Mouse (Mus musculus): ENCODE results near the gene Ap4m1.

Gene Ap4m1

DNA sequence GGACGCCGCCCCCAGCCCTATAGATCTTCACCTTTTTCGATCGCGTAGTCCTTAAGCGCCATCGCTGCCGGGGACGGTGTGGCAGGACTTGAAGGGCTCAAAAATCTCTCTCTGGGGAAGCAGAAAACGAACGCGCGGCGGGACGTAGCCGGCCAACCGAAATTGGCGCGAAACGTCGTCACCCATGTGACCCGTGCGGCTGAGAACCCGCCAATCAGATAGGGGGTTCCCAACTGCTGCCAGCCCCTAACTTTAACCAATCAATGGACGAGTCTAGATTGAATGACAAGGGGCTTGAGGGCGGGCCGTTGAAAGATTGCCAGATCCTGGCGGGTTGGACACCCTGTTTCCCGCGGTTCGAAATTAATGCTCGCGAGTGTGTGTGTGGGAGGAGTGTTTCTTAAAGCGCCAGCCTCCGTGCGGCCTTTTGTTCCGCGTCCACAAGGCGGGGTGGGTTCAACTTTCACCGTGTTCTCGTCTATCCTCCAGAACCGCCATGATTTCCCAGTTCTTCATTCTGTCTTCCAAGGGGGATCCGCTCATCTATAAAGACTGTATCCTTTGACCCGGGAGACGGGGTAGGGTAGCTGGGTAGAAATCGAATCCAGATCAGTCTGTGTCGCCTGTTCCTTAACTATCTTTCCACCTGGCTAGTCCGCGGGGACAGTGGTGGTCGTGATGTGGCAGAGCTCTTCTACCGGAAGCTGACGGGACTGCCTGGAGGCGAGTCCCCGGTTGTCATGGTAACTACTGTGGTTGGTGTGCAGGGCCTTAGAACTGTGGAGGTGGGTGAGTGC, at the start of gene Ap4m1, which contains the start of gene Mcm7:
TSS of gene Ap4m1 (plus strand) at position 308 of the 797 bp plus-strand sequence.
TSS of gene Mcm7 (minus strand) at position 728 of the 797 bp plus-strand sequence.
- DNase-seq (ENCODE audit: low spot score), result peak; percentile 98

DNA sequence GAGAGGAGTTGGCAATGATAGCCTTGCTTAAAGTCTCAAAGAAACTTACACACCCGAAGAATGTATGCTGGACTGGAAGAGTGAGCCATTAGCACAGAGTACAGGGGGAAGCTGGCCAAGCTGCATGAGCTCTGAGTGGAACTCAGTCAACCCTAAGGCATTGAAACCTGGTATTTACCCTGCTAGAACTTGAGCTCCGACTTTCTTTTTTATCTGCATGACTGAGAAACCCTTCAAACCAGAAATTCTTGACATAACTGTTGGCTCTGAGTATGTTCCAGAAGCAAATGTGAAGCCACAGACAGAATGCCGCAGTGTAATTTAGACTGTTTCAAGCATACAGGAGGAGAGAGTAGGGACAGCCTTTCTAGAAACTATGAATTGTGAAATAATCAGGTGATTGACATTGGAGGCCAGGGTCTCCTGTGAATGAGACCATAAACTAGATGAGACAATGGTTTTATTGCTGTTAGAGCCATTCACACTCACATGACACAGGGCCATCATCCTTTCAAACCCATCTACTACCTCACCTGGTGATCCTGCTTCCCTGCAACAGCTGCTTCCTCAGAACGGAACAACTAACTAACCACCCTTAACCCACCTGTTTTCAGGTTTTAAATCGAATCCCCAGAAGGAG, 39.3 kb upstream of the Ap4m1 start:
- DNase-seq (ENCODE audit: low spot score), result no peak

DNA sequence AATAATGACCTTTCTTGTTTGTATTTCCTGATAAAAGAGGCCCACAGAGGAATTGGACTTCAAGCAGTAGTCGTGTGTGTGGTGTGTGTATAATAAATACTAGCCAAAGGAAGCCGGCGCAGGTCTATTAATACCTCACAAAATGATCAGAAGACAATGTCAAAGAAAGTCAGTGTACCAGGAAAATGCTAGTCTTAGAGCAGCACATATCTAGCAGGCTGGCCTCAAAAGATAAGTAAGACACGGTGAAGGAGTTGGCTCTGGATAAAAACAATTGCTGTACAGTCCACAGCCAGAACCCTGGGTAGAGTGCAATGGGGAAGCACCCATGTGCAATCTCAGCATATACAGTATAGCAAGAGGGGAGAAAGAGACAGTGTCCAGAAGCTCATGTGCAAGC, 34.5 kb upstream of the Ap4m1 start:
- DNase-seq (ENCODE audit: low spot score), result no peak

DNA sequence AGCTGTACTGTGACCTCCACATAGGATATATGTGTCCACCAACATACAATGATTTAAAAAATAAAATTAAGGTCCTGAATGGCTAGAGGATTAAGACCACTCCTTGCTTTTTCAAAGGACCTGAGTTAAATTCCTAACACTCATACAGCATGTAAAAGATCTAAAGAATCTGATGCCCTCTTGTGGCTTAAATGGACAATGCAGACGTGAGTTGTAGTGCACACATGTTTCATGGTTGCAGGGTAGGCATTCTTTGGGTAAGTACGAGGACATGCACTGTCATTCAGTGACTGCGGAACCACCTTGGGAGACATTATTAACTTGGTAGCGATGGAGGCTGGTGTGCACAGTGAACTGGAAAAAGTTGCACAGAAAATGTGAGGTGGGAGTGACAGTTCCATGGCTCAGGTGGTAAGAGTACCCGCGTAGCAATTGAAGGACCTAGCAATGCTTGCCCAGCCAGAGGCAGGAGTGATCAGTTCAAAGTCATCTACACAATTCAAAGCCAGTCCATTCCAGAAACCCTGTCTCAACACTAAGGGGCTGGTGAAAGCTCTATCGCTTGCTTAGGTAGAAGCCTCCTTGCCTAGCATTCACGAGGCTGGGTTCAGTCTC, 33.8 kb upstream of the Ap4m1 start:
- DNase-seq (ENCODE audit: low spot score), result no peak

DNA sequence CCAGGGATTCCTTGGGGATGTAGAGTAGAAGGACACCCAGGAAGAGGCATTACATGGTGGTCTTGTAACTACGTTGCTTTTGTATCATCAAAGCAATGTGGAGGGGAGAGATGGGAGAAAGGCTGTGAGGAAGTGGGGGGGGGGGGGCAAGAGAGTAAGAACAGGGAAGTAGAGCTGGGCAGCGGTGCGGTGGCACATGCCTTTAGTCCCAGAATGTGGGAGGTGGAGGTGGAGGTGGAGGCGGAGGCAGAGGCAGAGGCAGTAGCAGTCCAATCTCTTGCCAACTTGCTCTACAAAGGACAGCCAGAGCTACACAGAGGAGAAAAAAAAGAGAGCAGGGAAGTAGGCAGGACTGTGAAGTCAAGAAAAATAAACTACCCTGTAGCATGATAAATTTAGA, 33.2 kb upstream of the Ap4m1 start:
- no peak for DNase-seq (ENCODE audit: low spot score)

DNA sequence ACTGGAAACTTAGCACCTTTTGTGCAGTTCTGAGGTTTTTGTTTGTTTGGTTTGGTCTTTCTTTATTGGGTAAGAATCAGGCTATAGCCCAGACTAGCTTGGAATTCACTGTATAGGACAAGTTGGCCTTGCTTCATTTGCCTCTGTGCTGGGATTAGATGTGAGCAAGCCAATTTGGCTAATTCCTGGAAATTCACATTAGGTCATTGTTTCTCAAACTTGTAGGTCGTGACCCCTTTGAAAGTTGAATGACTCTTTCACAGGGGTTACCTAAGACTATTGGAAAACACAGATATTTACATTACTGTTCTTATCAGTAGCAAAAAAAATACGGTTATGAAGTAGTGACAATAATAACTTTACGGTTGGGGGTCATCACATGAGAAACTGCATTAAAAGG, 17.4 kb upstream of the Ap4m1 start:
- DNase-seq (ENCODE audit: low spot score), result no peak

DNA sequence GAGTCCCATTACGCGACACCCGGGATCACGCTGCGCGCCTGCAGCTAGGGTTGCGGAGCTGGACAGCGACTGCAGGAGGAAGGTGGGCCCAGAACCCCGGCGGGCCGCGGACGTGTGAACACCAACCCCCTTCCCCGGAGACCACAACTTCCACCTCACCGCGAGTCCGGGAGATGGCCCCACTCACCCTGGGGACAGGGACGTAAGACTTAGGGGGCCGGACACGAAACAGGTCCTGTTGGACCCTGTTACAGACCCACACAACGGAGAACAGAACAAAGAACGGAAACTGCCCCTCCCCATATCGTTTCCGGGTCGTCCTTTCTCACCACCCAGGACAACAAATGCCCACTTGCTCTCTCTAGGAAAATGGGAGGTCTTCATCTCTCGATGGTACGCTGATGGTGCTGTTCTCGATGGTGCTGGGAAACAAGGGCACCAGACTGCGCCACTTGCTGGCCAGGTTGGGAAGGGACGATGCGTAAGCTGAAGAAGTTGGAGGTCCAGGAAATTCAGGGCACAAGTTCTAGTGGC, 16.3 kb upstream of the Ap4m1 start, which contains the start of gene Zfp113:
TSS of gene Zfp113 (minus strand) at position 302 of the 534 bp plus-strand sequence.
- peak; percentile 87 for DNase-seq (ENCODE audit: low spot score)

DNA sequence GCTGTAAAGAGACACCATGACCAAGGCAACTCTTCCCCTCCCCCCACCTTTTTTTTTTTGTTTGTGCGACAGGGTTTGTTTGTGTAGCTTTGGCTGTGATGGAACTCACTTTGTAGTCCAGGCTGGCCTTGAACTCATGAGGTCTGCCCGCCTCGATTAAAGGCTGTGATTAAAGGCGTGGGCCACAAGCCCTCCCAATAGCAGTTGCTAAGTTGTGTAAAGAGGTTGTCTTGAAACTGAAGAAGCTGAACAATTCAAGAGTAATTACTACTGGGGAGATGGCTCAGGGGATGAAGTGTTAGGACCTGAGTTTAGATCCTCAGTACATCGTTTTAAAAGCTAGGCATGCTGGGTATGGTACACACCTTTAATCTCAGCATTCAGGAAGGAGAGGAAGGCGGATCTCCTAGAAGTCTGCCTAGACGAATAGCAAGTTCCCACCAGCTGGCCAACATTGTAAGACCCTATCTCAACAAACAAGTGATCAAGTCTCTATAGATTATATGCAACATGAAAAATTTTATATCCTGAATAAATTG, 11.5 kb upstream of the Ap4m1 start:
- DNase-seq (ENCODE audit: low spot score), result no peak

DNA sequence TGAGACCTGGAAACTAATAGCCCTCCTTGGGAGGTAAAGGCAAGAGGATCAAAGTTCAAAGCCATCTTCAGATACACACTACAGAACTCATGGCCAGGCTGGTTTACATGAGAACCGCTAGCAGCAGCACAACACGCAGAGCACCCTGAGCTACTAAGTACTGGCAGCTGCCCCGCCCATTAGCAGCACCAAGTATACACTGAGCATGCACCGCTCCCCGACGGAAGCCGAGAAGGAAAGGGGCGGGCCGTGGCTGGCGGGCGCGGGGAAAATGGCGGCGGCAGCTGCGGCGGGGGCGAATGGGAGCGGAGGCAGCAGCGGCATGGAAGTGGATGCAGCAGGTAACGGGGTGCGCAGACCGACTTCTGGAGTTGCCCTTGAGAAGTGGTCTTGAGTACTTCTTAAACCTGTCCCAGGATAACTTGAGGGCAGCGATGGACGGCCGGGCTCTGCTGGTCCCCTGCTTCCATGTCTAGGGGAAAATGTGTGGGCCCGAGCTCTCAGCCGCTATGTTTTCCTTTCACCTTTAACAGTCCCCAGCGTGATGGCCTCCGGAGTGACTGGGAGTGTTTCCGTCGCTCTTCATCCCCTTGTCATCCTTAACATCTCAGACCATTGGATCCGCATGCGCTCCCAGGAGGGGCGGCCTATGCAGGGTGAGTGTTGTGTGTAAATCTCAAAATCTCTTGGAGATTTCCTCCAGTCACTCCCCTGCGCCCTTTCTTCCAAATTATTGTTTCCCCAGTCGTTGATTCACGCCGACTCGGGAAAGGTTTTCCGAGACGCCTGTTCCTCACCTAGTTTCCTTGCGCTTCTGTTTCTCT, 10.7 kb upstream of the Ap4m1 start, which contains the start of gene Cops6:
TSS of gene Cops6 (plus strand) at position 230 of the 824 bp plus-strand sequence.
- peak; percentile 94 for DNase-seq (ENCODE audit: low spot score)

DNA sequence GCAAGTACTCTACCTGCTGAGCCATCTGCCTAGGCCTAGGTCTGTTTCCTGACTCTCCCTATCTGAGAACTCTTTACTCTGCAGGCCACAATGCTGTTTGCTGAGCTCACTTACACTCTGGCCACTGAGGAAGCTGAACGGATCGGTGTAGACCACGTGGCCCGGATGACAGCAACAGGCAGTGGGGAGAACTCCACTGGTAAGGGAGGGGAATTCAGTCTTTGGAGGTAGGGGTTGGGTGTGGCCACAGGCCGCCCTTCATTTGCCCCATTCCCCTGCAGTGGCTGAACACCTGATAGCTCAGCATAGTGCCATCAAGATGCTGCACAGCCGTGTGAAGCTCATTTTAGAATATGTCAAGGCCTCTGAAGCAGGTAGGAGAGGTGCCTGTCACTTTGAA, 8.8 kb upstream of the Ap4m1 start:
- DNase-seq (ENCODE audit: low spot score), result no peak

DNA sequence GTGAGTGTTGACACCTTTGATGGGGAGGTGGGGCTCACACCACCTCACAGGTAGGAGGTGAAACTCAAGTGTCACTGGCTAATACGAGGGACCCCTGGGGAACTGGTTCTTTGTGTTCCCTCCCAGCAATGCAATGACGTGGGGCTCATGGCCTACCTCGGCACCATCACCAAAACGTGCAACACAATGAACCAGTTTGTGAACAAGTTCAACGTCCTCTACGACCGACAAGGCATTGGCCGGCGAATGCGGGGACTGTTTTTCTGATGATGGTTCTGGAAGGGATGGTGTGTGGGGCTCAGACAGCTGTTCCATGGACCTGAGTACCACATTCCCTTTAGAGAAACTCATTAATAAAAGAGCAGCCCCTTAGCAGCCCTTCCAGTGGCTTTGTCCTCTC, 8.2 kb upstream of the Ap4m1 start:
- no peak for DNase-seq (ENCODE audit: low spot score)

DNA sequence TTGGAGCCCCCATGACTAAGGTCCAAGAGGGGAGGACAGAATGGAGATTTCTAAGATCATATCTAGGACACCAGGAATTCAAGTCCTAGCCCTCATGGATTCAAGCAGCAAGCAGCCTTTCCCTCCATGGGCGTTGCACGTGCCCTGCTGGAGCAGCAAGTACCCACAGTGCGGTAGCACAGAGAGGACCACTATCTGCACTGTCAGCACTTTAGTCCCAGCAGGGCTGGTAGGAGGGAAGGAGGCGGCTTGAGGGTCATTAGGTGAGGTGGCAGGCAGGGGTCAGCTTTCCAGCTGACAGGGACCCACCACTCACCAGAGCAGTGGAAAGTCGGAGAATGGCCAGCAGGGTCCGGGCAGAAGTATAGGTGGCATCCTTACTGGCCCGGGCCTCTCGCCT, 6.2 kb upstream of the Ap4m1 start:
- DNase-seq (ENCODE audit: low spot score), result no peak

DNA sequence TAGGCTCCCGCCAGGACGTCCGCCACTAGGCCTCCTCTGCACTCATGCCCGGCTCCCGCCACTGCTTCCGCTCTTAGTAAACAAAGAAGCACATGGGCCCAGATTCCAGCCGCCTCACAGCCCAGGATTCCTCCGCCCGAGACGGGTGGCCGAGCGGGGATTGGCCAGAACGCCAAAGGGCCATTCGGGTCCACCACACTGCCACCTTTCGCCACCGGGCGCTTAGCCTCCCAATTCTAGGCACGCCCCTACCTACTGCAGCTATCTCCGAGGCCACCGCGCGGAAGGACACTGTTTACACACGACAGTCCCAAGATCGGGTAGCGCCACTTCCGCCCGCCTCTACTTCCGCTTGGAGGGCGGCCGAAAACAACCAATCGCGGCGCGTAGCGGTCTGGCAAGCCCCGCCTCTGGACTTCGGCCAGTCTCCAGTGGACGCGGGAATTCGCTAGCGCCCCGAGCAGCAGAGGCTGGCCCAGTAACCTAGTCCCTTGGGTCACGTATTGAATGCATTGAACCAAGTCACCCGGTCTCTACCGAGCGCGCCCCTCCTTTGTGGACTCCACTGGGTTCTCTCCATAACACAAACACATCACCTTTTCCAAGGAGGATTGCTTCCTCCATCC, 753 bp upstream of the Ap4m1 start:
- peak; percentile 97 for DNase-seq (ENCODE audit: low spot score)

DNA sequence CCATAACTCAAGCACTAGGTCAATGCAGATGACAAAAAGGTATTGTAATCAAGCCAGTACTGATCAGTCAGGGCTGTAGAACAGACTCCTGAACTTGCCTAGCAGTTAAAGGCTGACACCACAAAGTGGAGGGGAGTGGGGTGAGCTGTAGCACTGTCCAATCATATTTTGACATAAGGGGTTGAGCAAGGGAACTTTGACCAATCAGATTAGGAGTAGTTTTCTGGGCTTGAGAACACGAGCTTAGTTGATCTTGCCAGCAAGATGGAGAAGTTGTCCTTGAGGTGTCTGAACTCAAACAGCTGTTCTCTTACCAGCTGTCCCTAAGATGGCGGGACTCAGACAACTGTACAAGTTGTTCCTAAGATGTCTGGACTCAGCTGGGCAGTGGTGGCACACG, 1.4 kb downstream of the Ap4m1 start:
- no peak for DNase-seq (ENCODE audit: low spot score)

DNA sequence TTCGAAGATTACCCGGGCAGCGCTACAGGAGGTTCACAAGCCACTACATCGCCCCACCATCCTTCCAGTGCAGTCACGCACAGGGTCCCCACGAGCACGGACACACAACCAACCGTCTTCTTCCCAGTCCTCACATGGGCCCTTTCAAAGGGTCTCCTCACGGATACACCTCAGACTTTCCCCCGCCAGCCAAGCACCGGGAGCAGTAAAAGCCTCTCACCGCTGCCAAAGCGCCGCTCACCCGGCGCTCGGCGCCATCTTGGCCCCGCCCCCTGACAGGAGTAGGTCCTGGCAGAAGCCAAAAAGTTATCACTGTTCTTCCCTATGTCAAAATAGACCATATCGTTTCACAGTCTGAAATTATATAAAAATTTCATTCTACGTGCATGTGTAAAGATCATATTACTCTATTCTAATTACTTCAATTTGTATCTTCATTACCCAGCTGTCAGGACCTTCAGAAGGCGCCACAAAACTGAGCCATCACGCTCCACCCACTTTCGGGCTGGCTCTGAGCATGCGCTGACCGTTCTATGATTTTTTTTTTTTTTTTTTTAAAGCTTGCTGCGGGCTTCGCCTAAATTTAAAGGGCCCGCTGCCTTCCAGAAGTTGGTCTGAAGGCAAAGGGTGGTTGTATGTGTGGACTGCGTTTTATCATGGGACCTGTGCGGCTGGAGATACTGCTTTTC, 15.3 kb downstream of the Ap4m1 start, which contains the start of the genes Taf6 and Cnpy4:
TSS of gene Taf6 (minus strand) at position 502 of the 689 bp plus-strand sequence.
TSS of gene Cnpy4 (plus strand) at position 536 of the 689 bp plus-strand sequence.
- DNase-seq (ENCODE audit: low spot score), result peak; percentile 83

DNA sequence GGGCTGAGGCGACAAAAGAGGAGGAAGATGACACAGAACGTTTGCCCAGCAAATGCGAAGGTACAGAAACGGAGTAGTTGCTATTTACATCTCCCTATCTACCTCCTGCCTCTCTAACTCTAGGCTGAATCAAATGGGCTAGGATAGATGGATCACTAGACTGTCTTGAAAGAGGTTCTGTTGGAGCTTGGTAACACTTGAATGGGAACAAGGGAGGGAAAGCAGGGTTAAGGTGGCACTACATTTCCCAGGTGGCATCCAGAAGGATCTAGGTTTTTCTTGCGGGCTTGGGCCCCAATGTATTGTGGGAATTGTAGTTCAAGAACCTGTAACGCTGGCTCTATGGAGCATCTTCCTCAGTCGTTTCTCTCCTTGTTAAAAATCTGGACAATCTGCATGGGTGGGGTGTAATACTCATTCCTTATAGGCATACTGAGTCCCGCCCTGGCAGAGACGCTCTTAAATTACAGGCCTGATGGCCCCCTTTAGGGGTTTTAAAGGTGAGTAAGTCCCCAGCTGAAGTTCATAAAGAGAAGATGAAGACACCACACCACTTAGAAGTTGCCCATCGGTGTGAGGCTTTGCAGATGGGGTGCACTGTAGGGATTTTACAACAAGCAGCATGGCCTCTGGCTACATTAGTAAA, 16.0 kb downstream of the Ap4m1 start:
- peak; percentile 67 for DNase-seq (ENCODE audit: low spot score)

DNA sequence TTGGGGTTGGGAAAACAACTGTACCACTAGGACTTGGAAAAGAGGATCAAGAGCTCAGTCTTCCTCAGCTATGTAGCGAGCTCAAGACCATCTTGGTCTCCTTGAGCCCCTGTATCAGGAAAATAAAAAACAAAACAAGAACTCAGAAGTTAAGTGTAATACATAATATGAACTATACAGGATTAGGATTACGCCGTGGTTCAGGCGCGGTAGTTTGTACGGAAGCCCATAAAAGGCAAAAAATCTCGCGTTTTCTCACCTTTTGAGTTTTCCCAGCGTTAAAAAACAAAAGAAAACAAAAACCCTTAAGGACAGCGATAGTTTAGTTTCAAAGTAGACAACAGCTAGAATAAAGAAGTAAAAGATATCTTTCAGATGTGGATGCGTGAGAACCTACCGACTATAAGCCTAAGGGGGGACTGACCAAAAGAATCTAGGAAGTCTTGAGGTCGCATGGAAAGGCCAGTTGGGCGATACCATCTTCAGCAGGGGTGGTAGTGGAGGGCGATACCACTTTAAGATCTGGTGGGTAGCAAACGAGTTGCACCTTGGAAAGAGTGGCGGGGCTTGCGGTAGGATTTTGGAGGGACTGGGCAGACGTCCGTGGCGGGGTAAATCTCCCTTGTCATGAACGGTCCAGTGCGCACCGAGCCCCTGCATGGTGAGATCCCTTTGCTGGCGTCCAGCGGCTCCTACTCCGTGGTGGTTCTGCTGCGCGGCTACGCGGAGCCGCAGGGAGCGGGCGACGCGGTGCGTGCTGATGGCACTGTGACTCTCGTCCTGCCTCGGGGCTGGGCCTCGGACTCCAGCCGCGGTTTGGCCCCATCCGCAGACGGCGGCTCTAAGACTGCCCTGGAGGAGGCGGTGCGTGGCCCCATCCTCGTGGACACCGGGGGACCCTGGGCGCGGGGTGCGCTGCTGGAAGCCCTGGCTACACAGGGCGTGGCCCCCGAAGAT, 22.2 kb downstream of the Ap4m1 start, which contains the start of gene Mblac1:
TSS of gene Mblac1 (plus strand) at position 544 of the 957 bp plus-strand sequence.
- peak; percentile 84 for DNase-seq (ENCODE audit: low spot score)

DNA sequence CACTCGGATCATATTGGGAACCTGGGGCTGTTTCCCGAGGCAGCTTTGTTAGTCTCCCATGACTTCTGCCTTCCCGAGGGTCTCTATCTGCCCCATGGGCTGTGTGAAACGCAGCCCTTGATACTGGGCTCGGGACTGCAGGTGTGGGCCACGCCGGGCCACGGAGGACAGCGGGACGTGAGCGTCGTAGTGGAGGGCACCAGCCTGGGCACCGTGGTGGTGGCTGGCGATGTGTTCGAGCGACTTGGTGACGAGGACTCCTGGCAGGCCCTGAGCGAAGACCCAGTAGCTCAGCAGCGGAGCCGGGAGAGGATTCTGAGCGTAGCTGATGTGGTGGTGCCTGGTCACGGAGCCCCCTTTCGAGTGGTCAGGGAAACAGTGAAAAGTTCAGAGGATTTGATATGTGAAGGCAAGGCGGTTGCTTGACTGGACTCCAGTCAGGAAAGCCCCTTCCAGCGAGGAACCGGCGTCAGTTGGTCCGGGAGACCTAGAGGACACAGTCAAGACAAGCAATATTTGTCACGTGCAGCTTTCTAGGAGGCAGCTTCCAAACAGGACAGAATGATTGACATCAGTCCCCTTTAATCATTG, 23.0 kb downstream of the Ap4m1 start:
- DNase-seq (ENCODE audit: low spot score), result peak; percentile 24

Measured in urinary bladder, postnatal 14 days (tissue).